8 mouse cellular contexts compared by ENCODE assay signal in genomic region chr16:8883674-8884241, GRCm38 (mm10). TPM values are rescaled to one million over a fixed set of nuclear protein-coding genes. Genes with fewer than 3 reads are reported as not detected.
A peak's percentile ranks its signal among the peaks of the same experiment; 100 is the strongest.
DNase-seq lines count a peak whose midpoint lies in the region; ATAC-seq and TF ChIP-seq lines count a peak whose summit lies in the region.

No protein-coding gene starts in this region.

- H3K36me3 ChIP-seq in hindbrain, embryonic 12.5 days = no peaks in the 10 kb centered on the region
- no peaks in the 10 kb centered on the region for H3K36me3 ChIP-seq in megakaryocyte, embryonic 14.5 days (replicated peaks; ENCODE audit: low read length)

- peak; percentile 90 for ATAC-seq in frontal cortex, adult (ENCODE audit: low TSS enrichment)
- peak; percentile 38; the same call in 1 of the 2 replicates for ATAC-seq in hindbrain, embryonic 12.5 days (ENCODE audit: low FRiP score)

- H3K4me2 ChIP-seq in hindbrain, embryonic 12.5 days (replicated peaks) = no peak overlapping the region

- no peaks in the 10 kb centered on the region for H3K4me1 ChIP-seq in cerebellum, adult 2 months (ENCODE audit: control insufficient read depth, insufficient read depth, low read length)
- H3K4me1 ChIP-seq in hindbrain, embryonic 12.5 days = peaks cover 5% of the 10 kb centered on the region
- peaks cover 4% of the 10 kb centered on the region for H3K4me1 ChIP-seq in megakaryocyte, embryonic 14.5 days

- peak; percentile 91 for TF ChIP-seq CTCF in cerebellum, adult 2 months (IDR thresholded peaks at IDR 0.05; ENCODE audit: borderline replicate concordance, insufficient read depth, low read depth, low read length)

- TF ChIP-seq POLR2A in cerebellum, adult 2 months (IDR thresholded peaks at IDR 0.05; ENCODE audit: borderline replicate concordance, insufficient read depth, low read length) = no peak

- no peak overlapping the region for H3K9ac ChIP-seq in hindbrain, embryonic 12.5 days

- H3K27me3 ChIP-seq in cerebellum, adult 2 months (ENCODE audit: control insufficient read depth, insufficient read depth, low read length) = no peaks in the 10 kb centered on the region
- no peaks in the 10 kb centered on the region; the same call in 1 of the 2 replicates for H3K27me3 ChIP-seq in hindbrain, embryonic 12.5 days
- H3K27me3 ChIP-seq in megakaryocyte, embryonic 14.5 days (replicated peaks) = peaks cover 12% of the 10 kb centered on the region

- peak; percentile 50 for DNase-seq in T-cell, adult 2 months (ENCODE audit: low spot score)
- DNase-seq in cerebellum, adult 2 months = peak; percentile 85 to 94
- DNase-seq in left cerebral cortex, adult 8-10 months (ENCODE audit: low spot score in 2 of 2) = peak; percentile 82 to 98
- peak; percentile 89 for DNase-seq in right cerebral cortex, postnatal 14 days
- DNase-seq in urinary bladder, postnatal 25 days (ENCODE audit: low spot score) = peak; percentile 86

- no peaks in the 10 kb centered on the region; the same call in 1 of the 2 replicates for H3K9me3 ChIP-seq in hindbrain, embryonic 12.5 days (replicated peaks)
- peaks cover 17% of the 10 kb centered on the region for H3K9me3 ChIP-seq in megakaryocyte, embryonic 14.5 days

- no peak overlapping the region for H3K27ac ChIP-seq in cerebellum, adult 2 months (ENCODE audit: insufficient read depth, low read length)
- no peak overlapping the region for H3K27ac ChIP-seq in hindbrain, embryonic 12.5 days

- H3K4me3 ChIP-seq in cerebellum, adult 2 months (replicated peaks; ENCODE audit: insufficient read depth, low read depth, low read length) = peak overlapping the region; percentile 40
- no peak overlapping the region for H3K4me3 ChIP-seq in hindbrain, embryonic 12.5 days
- H3K4me3 ChIP-seq in megakaryocyte, embryonic 14.5 days (replicated peaks) = peak overlapping the region; percentile 90

- WGBS in cerebellum, adult 2 months = 20% methylated on average over 11 of the region's 11 CpGs
- 40% methylated on average over 11 of the region's 11 CpGs for WGBS in hindbrain, embryonic 12.5 days

RNA-seq across cellular contexts. Expression of gene 1810013L24Rik, which starts 53.9 kb away (rescaled TPM):
- polyA plus RNA-seq in cerebellum, adult 2 months (2012; rRNA removed) = 51.2 and 52.6 TPM in 2 replicates
- 45.1 and 45.9 TPM in 2 replicates for polyA plus RNA-seq in hindbrain, embryonic 12.5 days (2016; fragmentation: Nextera tagmentation; extraction: Ambion mirVana)
- total RNA-seq in left cerebral cortex, adult 8-10 months (2022) = 100 to 1,000 TPM; 103 to 114 (median 109) TPM
- polyA plus RNA-seq in megakaryocyte, embryonic 14.5 days (2012; ENCODE audit: insufficient read depth, low replicate concordance) = 8.9 and 10.6 TPM in 2 replicates
